Mouse (Mus musculus) kidney, adult 9 months (tissue): ENCODE data around the gene Zfp324.

Source experiments
- DNase-seq: peaks from one replicate; pipeline ENCODE4 v3.0.0; 2022

Gene Zfp324

DNA sequence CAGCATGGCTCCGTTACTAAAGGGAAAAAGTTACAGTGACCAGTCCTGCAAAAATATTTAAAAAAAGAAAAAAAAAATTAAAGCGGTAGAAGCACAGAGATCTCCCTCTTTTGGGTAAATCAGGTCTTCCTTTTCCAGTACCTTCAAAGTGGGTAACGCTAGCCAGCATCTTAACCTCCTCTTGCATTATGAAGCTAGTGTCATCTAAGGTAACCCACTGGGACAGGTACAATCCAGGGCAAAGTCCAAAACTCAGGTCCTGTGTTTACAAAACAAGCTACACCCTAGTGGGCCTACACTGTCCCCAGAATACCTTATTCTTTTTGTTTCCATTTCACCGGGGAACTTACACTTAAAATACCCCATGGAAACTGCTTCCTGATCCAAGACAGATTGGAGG, 48.0 kb downstream of the Zfp324 start:
- no peak for DNase-seq

DNA sequence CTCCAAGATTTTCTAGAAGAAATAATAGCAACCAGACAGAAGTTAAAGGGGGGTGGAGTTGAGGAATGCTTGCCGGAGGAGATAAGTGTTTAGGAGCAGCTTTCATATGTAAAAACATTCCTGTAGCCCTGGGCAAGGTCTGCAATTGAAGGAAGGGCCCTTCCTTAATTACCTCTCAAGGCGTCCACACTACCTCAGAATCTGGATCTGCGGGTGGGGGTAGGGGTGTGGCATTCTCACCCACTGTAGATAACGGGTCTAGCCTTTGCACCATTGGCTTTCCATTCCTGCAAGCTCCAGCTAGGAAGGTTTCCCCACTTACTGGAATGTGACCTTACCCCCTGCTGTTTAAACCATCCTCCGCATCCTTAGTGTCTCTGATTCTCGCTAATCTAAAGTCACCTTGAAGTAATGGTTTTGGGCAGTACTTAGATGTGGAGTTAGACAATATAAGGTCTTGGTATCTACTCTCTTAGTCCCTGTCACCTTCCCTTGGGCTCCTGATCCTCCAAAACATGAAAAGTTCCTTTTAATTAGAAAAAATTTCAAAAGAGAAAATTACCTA, 48.7 kb downstream of the Zfp324 start:
- DNase-seq, result no peak

- no peak for DNase-seq
Observed at GRCm38 (mm10) chr7:13015217-13015616, 49.6 kb downstream of the Zfp324 start.

- DNase-seq, result peak; percentile 73
Observed at GRCm38 (mm10) chr7:13022773-13023535, 57.3 kb downstream of the Zfp324 start.
